ENCODE assay signal across 19 mouse cellular contexts in the genomic region with DNA sequence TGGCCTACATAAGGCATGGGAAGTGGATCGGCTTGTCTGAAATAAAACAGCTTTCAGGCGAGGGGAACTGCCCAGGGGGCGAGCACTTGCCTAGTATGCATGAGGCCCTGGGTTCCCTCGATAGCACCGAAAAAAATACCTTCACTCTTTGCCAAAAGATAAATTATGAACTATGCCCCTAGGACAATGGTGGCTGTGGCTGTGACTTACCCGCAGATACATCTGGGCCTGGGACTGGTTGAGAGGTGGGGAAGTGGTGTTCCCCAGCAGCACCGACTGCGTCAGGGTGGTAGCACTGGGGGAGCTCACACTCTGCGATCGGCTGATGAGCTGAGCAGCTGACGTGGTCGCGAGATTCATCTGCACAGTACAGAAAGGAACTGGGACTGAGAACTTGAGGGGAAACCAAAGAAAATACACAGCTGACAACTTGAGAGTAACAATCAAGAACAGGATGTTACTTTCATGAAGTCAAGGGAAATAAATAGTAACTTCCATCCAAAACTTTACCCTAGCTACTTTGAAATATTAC. TPM values are rescaled to one million over a fixed set of nuclear protein-coding genes. Genes with fewer than 3 reads are reported as not detected.
"Had no signal": no experiment of that assay in that cellular context is flagged by ENCODE, and none has a peak within 500 bp of the region (broad histone marks: within the 10 kb centered on the region; RNA-seq: fewer than 3 reads in every experiment).

No protein-coding gene starts in this region.

- DNase-seq: kidney, adult 18-20 months; kidney, postnatal 10 days; kidney, postnatal 4 days; lung, embryonic 14.5 days; lung, postnatal 10 days; lung, postnatal 4 days; right cerebral cortex, adult 18-20 months; right cerebral cortex, postnatal 25 days; thymus, postnatal 14 days had no signal

- ATAC-seq: liver, embryonic 12.5 days; midbrain, embryonic 13.5 days had no signal

- H3K4me3 ChIP-seq: limb, embryonic 15.5 days; liver, embryonic 12.5 days; megakaryocyte, embryonic 14.5 days; midbrain, embryonic 13.5 days; myocyte; neural tube, embryonic 15.5 days had no signal

- H3K27ac ChIP-seq: limb, embryonic 15.5 days; liver, embryonic 12.5 days; midbrain, embryonic 13.5 days; neural tube, embryonic 15.5 days; stomach, postnatal 0 days had no signal

- H3K27me3 ChIP-seq: limb, embryonic 15.5 days; liver, embryonic 12.5 days; megakaryocyte, embryonic 14.5 days; midbrain, embryonic 13.5 days; neural tube, embryonic 15.5 days had no signal

- H3K4me2 ChIP-seq: limb, embryonic 15.5 days; liver, embryonic 12.5 days; lung, embryonic 14.5 days; midbrain, embryonic 13.5 days; neural tube, embryonic 15.5 days had no signal

- H3K9me3 ChIP-seq: limb, embryonic 15.5 days; liver, embryonic 12.5 days; megakaryocyte, embryonic 14.5 days; midbrain, embryonic 13.5 days; neural tube, embryonic 15.5 days had no signal

- H3K9ac ChIP-seq: limb, embryonic 15.5 days; liver, embryonic 12.5 days; lung, embryonic 14.5 days; midbrain, embryonic 13.5 days; neural tube, embryonic 15.5 days had no signal

- H3K4me1 ChIP-seq: megakaryocyte, embryonic 14.5 days had no signal

RNA-seq across cellular contexts. Expression of gene Klrg1, which starts 50.5 kb away (rescaled TPM):
- polyA plus RNA-seq: kidney, embryonic 14.5 days; liver, embryonic 12.5 days; liver, embryonic 16.5 days; lung, embryonic 14.5 days; myocyte; neural tube, embryonic 11.5 days had no signal
